Mouse (Mus musculus): ENCODE results near the gene Slc51a.

DNA sequence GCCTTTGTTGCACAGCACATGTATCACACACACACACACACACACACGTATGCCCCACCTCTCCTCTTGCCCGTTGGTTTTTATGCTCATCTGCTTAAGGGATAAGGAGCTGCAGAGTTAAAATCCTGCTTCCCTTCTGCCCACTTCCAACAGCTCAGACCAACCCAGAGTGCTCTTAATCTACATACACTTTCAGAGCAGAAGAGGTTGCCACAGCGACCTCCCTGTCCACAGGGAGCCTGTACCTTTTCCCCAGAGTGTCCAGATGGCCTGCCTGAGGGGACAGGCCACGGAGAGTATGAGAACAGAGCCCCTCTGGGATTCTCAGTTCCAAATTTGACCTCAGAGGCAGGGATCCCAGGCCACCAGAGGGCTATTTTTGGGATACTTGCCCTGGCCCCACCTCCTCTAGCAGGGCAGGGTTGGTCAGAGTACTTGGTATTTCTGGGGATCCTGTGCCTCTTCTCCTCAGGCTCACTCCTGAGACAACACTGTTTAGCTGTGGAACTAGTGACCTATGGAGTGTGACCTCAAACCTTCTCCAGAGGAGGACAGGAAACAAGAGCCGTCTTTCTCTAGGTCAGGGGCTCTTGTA is 47.6 kb upstream of the Slc51a start:
- TF ChIP-seq POLR2A (IDR thresholded peaks at IDR 0.05; ENCODE audit: insufficient read depth, low read depth, low read length) (no peak), CTCF (IDR thresholded peaks at IDR 0.05; ENCODE audit: insufficient read depth, low read depth, low read length) (no peak)

Measured in olfactory bulb, adult 2 months (tissue).